Mouse (Mus musculus) liver, embryonic 14.5 days (tissue): ENCODE data around the gene Cnot1. TPM values are rescaled to one million over a fixed set of nuclear protein-coding genes. Genes with fewer than 3 reads are reported as not detected.

ENCODE experiments used
- ATAC-seq: fragments of 200-750 bp; cut with Nextera tagmentation; 2 replicates; pipeline ENCODE4 v1.8.0; 2017; ENCODE audit warnings: moderate number of reproducible peaks, mild to moderate bottlenecking, moderate library complexity; ENCODE audit not compliant: insufficient read depth
- DNase-seq, 3 experiments: peaks; one replicate each; pipeline ENCODE4 v3.0.0-alpha.2; 2012 to 2013; ENCODE audit warnings: low read depth in 3 of 3, low spot score in 3 of 3
- H3K27ac ChIP-seq: fragments of 300-500 bp; sonication (generic); 2 replicates; pipeline ENCODE4 v1.5.1; 2014; ENCODE audit warnings: moderate library complexity, mild to moderate bottlenecking, control low read depth, inconsistent platforms
- H3K27me3 ChIP-seq: fragments of 300-500 bp; sonication (generic); 2 replicates; pipeline ENCODE4 v1.6.1; 2014; ENCODE audit warnings: mild to moderate bottlenecking, low read length, moderate library complexity; ENCODE audit not compliant: control insufficient read depth, insufficient read depth
- H3K36me3 ChIP-seq: fragments of 300-500 bp; sonication (generic); replicated peaks from 2 replicates; pipeline ENCODE4 v1.6.1; 2014; ENCODE audit warnings: low read depth; ENCODE audit not compliant: control insufficient read depth, insufficient read depth
- H3K4me1 ChIP-seq, 2 experiments: fragments of 200-500 bp in 1 of 2; fragments of 300-500 bp in 1 of 2; sonication (generic) in 1 of 2; replicated peaks; 2 replicates each; pipeline ENCODE4 v1.6.1; 2012 to 2014; ENCODE audit warnings: antibody characterized with exemption in 1 of 2, inconsistent platforms in 1 of 2, low read length in 1 of 2; ENCODE audit not compliant: control insufficient read depth in 2 of 2, insufficient read depth in 2 of 2
- H3K4me2 ChIP-seq: fragments of 300-500 bp; sonication (generic); 2 replicates; pipeline ENCODE4 v1.6.1; 2014; ENCODE audit warnings: low read depth, mild to moderate bottlenecking, control low read depth, moderate library complexity
- H3K4me3 ChIP-seq, 2 experiments: fragments of 200-500 bp in 1 of 2; fragments of 300-500 bp in 1 of 2; sonication (generic) in 1 of 2; 2 replicates each; pipeline ENCODE4 v1.5.1; 2012 to 2014; ENCODE audit warnings: low read depth in 2 of 2, low read length in 2 of 2, mild to moderate bottlenecking in 2 of 2, control low read depth in 1 of 2, inconsistent platforms in 1 of 2, moderate library complexity in 1 of 2; ENCODE audit not compliant: insufficient read depth in 1 of 2
- H3K9ac ChIP-seq: fragments of 300-500 bp; sonication (generic); replicated peaks from 2 replicates; pipeline ENCODE4 v1.6.1; 2014; ENCODE audit warnings: mild to moderate bottlenecking, control low read depth, moderate library complexity
- H3K9me3 ChIP-seq: fragments of 300-500 bp; sonication (generic); 2 replicates; pipeline ENCODE4 v1.6.1; 2016; ENCODE audit warnings: low read length, mixed read lengths; ENCODE audit not compliant: control insufficient read depth
- CTCF ChIP-seq: IDR thresholded peaks from 2 replicates; pipeline ENCODE4 v1.5.1; 2016; ENCODE audit warnings: antibody characterized with exemption, low read depth, control low read depth
- EP300 ChIP-seq: IDR thresholded peaks from 2 replicates; pipeline ENCODE4 v1.6.1; 2016; ENCODE audit warnings: antibody characterized with exemption, low read depth
- WGBS: fragments of 180-500 bp; shearing (Covaris S2); extraction: QIAGEN DNeasy Blood & Tissue Kit; methylation state at CpG from one replicate; pipeline ENCODE4 v1.1.7; 2014; ENCODE audit not compliant: insufficient replicate concordance; 5-methylcytosine and 5-hydroxymethylcytosine counted together
- polyA plus RNA-seq, 2 experiments: library from polyadenylated mRNA; depleted of rRNA in 1 of 2; stranded (reverse) in 1 of 2; unstranded in 1 of 2; fragments of >200 nt; fragmentation: Nextera tagmentation in 1 of 2; extraction: Ambion mirVana in 1 of 2; gene quantifications; 2 replicates each; pipeline versions ENCODE4 v1.2.1 to v1.2.3; 2012 to 2014

Cnot1 gene
- polyA plus RNA-seq, 2 experiments: 33.1 to 41.8 TPM

GRCm38 (mm10) chr8:95714367-95714766 is 92.9 kb downstream of the Cnot1 start:
- 74% methylated on average over 4 of the region's 4 CpGs for WGBS
- Histone ChIP-seq H3K9ac (no peak overlapping the region), H3K4me1 (peaks cover 16 to 18% of the 10 kb centered on the region in 2 experiments), H3K27me3 (no peaks in the 10 kb centered on the region), H3K27ac (no peak overlapping the region), H3K4me2 (no peak overlapping the region), H3K9me3 (no peaks in the 10 kb centered on the region), H3K4me3 (no peak overlapping the region), H3K36me3 (peaks cover 23% of the 10 kb centered on the region)
- DNase-seq: no peak
- no peak for ATAC-seq
- TF ChIP-seq CTCF: no peak
- no peak for TF ChIP-seq EP300

DNA sequence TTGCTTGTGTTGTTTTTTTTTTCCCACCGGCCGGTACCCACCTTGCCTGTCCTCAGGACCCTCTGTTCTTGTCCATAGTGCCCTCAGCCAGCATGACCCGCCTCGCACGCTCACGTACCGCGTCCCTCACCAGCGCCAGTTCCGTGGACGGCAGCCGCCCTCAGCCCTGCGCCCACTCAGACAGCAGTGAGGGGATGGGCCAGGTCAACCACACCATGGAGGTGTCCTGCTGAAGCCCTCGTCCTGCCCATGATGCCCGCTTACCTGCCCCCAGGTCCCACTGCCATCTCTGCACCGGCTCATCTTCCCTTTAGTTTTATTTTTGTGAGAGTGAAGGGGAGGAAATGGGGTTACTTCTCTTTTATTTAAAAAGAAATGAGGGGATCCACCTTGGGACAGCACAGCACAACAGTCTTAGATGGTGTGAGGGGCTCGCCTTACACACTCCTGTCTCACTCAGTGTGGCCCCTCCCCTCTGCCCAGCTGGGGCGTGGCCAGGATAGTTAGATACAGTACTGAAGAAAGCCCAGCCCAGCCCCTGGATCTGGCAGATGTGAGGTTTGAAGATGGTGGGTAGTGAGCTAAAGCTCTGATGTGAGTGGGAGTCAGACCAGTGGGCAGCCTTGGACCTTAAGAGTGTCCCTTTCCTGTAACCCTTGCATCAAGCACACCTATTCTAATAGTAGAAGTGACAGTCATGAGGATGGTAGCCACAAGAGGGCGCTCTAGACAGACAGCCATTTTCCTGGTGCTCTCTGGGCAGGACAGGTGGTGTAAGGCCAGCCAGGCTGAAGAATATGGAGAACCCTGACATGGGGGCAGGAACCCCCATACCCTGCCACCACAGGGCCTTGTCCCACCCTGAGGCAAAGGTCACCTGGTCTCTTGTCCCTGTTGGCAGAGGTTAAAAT is 93.9 kb downstream of the Cnot1 start:
- no peak overlapping the region for H3K4me2 ChIP-seq
- H3K9ac ChIP-seq: no peak overlapping the region
- 73% methylated on average over 19 of the region's 19 CpGs for WGBS
- peaks cover 13% of the 10 kb centered on the region for H3K36me3 ChIP-seq
- no peak overlapping the region for H3K27ac ChIP-seq
- peaks cover 16 to 18% of the 10 kb centered on the region in 2 experiments for H3K4me1 ChIP-seq
- peak; percentile 21; the same call in 1 of the 2 replicates for ATAC-seq
- H3K9me3 ChIP-seq: no peaks in the 10 kb centered on the region
- H3K27me3 ChIP-seq: no peaks in the 10 kb centered on the region
- H3K4me3 ChIP-seq: no peak overlapping the region
- TF ChIP-seq EP300 (no peak), CTCF (peak; percentile 95)
- peak; percentile 54 to 67 (median 56) for DNase-seq

- Histone ChIP-seq H3K36me3 (peaks cover 3% of the 10 kb centered on the region), H3K4me3 (no peak overlapping the region), H3K4me1 (peaks cover 16 to 18% of the 10 kb centered on the region in 2 experiments), H3K4me2 (no peak overlapping the region), H3K9ac (no peak overlapping the region), H3K27me3 (no peaks in the 10 kb centered on the region), H3K9me3 (no peaks in the 10 kb centered on the region), H3K27ac (no peak overlapping the region)
- no peak for ATAC-seq
- 60% methylated on average over 9 of the region's 9 CpGs for WGBS
- TF ChIP-seq CTCF (no peak), EP300 (no peak)
- no peak for DNase-seq
Observed at GRCm38 (mm10) chr8:95712395-95712794, 94.9 kb downstream of the Cnot1 start.

DNA sequence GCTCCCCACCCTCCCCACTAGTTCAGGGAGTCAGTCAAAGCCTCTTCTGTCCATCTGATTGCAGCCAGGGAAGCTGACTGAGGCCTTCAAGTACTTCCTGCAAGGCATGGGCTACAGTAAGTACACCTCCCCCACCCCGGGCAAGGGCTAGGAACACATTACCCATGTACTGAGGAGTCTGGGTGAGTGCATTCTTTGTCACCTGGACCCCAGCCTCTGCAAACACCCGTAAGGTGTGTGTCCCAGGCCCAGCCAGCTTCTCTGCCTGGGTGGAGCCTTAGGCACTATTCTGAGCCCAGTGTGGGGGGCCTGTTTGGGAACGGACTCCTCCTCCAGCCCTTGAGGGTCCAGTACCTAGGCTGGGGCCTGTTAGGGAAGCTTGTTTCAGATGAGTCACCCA is 96.2 kb downstream of the Cnot1 start:
- no peaks in the 10 kb centered on the region for H3K36me3 ChIP-seq
- H3K4me2 ChIP-seq: no peak overlapping the region
- H3K9me3 ChIP-seq: no peaks in the 10 kb centered on the region
- TF ChIP-seq EP300: no peak
- no peak for TF ChIP-seq CTCF
- H3K27ac ChIP-seq: no peak overlapping the region
- DNase-seq: no peak
- H3K9ac ChIP-seq: no peak overlapping the region
- WGBS: 53% methylated on average over 3 of the region's 3 CpGs
- H3K4me1 ChIP-seq: peaks cover 10 to 11% of the 10 kb centered on the region in 2 experiments
- H3K27me3 ChIP-seq: no peaks in the 10 kb centered on the region
- ATAC-seq: no peak
- H3K4me3 ChIP-seq: no peak overlapping the region

- no peak overlapping the region for H3K4me2 ChIP-seq
- 64% methylated on average over 7 of the region's 7 CpGs for WGBS
- no peak for ATAC-seq
- no peak overlapping the region for H3K27ac ChIP-seq
- H3K36me3 ChIP-seq: no peaks in the 10 kb centered on the region
- DNase-seq: no peak
- TF ChIP-seq CTCF: no peak
- TF ChIP-seq EP300: no peak
- H3K27me3 ChIP-seq: no peaks in the 10 kb centered on the region
- H3K4me3 ChIP-seq: no peak overlapping the region
- no peak overlapping the region for H3K9ac ChIP-seq
- H3K4me1 ChIP-seq: peaks cover 3% of the 10 kb centered on the region in 2 experiments
- no peaks in the 10 kb centered on the region for H3K9me3 ChIP-seq
Observed at GRCm38 (mm10) chr8:95709579-95709978, 97.7 kb downstream of the Cnot1 start.
